Mouse (Mus musculus): Measurements from ENCODE around the gene Ska3. TPM values are rescaled to one million over a fixed set of nuclear protein-coding genes. Genes with fewer than 3 reads are reported as not detected.
A peak's percentile ranks its signal among the peaks of the same experiment; 100 is the strongest.
"Not testable (repeated sequence)": the region's sequence is repeated elsewhere in the genome, so short reads cannot be mapped to it uniquely, and the experiment has no call there.

Gene Ska3
- polyA plus RNA-seq, 1 experiment from 2014 or later = 5.9 TPM

GRCm38 (mm10) chr14:57850330-57850729, 24.3 kb upstream of the Ska3 start:
- Histone ChIP-seq H3K9ac (no peak overlapping the region), H3K4me3 (replicated peaks; ENCODE audit: low read length) (no peak overlapping the region), H3K27ac (no peak overlapping the region), H3K9me3 (ENCODE audit: control insufficient read depth, low read length) (no peaks in the 10 kb centered on the region), H3K27me3 (ENCODE audit: control insufficient read depth, insufficient read depth, low read length) (no peaks in the 10 kb centered on the region), H3K4me1 (replicated peaks; ENCODE audit: control insufficient read depth, insufficient read depth, low read length) (no peaks in the 10 kb centered on the region), H3K4me2 (replicated peaks) (no peak overlapping the region), H3K36me3 (replicated peaks; ENCODE audit: control insufficient read depth, insufficient read depth) (peaks cover 70% of the 10 kb centered on the region)
- ATAC-seq (ENCODE audit: low FRiP score) = no peak
- DNase-seq (ENCODE audit: low spot score) = no peak
- 89% methylated on average over 3 of the region's 3 CpGs for WGBS

DNA sequence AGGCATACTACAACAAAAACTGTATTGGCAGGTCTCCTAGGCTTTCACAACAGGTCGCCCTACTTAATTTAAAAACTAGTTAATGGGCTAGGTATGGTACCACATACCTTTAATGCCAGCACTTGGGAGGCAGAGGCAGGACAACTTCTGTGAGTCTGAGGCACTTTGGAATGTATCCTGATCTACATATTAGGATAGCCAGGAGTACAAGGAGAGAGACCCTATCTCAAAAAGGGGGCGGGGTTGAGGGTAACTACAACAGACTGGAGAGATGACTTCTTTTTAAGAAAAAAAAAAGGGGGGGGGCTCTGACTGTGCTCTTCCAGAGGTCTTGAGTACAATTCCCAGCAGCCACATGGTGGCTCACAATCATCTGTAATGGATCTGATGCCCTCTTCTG, 22.7 kb upstream of the Ska3 start:
- WGBS = 98% methylated on average over 2 of the region's 2 CpGs
- no peak for ATAC-seq (ENCODE audit: low FRiP score)
- no peaks in the 10 kb centered on the region for H3K9me3 ChIP-seq (ENCODE audit: control insufficient read depth, low read length)
- DNase-seq (ENCODE audit: low spot score) = no peak
- H3K27me3 ChIP-seq (ENCODE audit: control insufficient read depth, insufficient read depth, low read length) = no peaks in the 10 kb centered on the region
- H3K27ac ChIP-seq = no peak overlapping the region
- H3K36me3 ChIP-seq (replicated peaks; ENCODE audit: control insufficient read depth, insufficient read depth) = peaks cover 73% of the 10 kb centered on the region
- H3K4me3 ChIP-seq (replicated peaks; ENCODE audit: low read length) = no peak overlapping the region
- H3K9ac ChIP-seq = no peak overlapping the region
- H3K4me1 ChIP-seq (replicated peaks; ENCODE audit: control insufficient read depth, insufficient read depth, low read length) = no peaks in the 10 kb centered on the region
- no peak overlapping the region for H3K4me2 ChIP-seq (replicated peaks)

- not testable (repeated sequence) for H3K4me1 ChIP-seq (replicated peaks; ENCODE audit: control insufficient read depth, insufficient read depth, low read length); DNase-seq (ENCODE audit: low spot score); ATAC-seq (ENCODE audit: low FRiP score); H3K27ac ChIP-seq; H3K27me3 ChIP-seq (ENCODE audit: control insufficient read depth, insufficient read depth, low read length); H3K4me2 ChIP-seq (replicated peaks); H3K9ac ChIP-seq; H3K4me3 ChIP-seq (replicated peaks; ENCODE audit: low read length); H3K9me3 ChIP-seq (ENCODE audit: control insufficient read depth, low read length)
- 76% methylated on average over 5 of the region's 5 CpGs for WGBS
- H3K36me3 ChIP-seq (replicated peaks; ENCODE audit: control insufficient read depth, insufficient read depth) = peaks cover 67% of the 10 kb centered on the region
These were observed 22.1 kb upstream of the Ska3 start for GRCm38 (mm10) chr14:57848061-57848460.

- no peak for ATAC-seq (ENCODE audit: low FRiP score)
- Histone ChIP-seq H3K9ac (no peak overlapping the region), H3K27ac (no peak overlapping the region), H3K4me3 (replicated peaks; ENCODE audit: low read length) (no peak overlapping the region), H3K27me3 (ENCODE audit: control insufficient read depth, insufficient read depth, low read length) (no peaks in the 10 kb centered on the region), H3K4me1 (replicated peaks; ENCODE audit: control insufficient read depth, insufficient read depth, low read length) (no peaks in the 10 kb centered on the region), H3K4me2 (replicated peaks) (no peak overlapping the region), H3K36me3 (replicated peaks; ENCODE audit: control insufficient read depth, insufficient read depth) (peaks cover 77% of the 10 kb centered on the region), H3K9me3 (ENCODE audit: control insufficient read depth, low read length) (no peaks in the 10 kb centered on the region)
- no peak for DNase-seq (ENCODE audit: low spot score)
- 93% methylated on average over 3 of the region's 3 CpGs for WGBS
These were observed 18.6 kb upstream of the Ska3 start for GRCm38 (mm10) chr14:57844535-57844934.

DNA sequence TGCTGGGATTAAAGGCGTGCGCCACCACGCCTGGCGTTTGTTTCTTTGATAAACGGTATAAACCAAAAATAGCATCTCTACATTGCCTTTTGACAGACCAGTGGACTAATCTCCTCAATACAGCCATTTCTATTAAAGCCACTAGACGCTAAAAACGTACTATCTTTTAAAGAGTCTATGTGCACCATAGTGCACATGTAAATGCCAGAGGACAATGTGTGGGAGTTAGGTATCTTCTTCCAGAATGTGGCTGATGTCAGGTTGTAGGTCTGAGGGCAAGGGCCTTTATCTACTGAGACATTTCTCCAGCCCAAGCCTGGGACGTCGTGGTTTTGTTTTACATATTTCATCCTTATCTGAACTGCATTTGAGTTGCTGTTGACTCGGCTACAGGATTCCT, 9.2 kb upstream of the Ska3 start:
- DNase-seq (ENCODE audit: low spot score) (no peak), ATAC-seq (ENCODE audit: low FRiP score) (no peak)
- no peak overlapping the region for H3K4me3 ChIP-seq (replicated peaks; ENCODE audit: low read length)
- no peaks in the 10 kb centered on the region for H3K27me3 ChIP-seq (ENCODE audit: control insufficient read depth, insufficient read depth, low read length)
- H3K9ac ChIP-seq = no peak overlapping the region
- H3K36me3 ChIP-seq (replicated peaks; ENCODE audit: control insufficient read depth, insufficient read depth) = peaks cover 60% of the 10 kb centered on the region
- H3K27ac ChIP-seq = no peak overlapping the region
- WGBS = 94% methylated on average over 10 of the region's 10 CpGs
- H3K4me1 ChIP-seq (replicated peaks; ENCODE audit: control insufficient read depth, insufficient read depth, low read length) = no peaks in the 10 kb centered on the region
- no peaks in the 10 kb centered on the region for H3K9me3 ChIP-seq (ENCODE audit: control insufficient read depth, low read length)
- no peak overlapping the region for H3K4me2 ChIP-seq (replicated peaks)

DNA sequence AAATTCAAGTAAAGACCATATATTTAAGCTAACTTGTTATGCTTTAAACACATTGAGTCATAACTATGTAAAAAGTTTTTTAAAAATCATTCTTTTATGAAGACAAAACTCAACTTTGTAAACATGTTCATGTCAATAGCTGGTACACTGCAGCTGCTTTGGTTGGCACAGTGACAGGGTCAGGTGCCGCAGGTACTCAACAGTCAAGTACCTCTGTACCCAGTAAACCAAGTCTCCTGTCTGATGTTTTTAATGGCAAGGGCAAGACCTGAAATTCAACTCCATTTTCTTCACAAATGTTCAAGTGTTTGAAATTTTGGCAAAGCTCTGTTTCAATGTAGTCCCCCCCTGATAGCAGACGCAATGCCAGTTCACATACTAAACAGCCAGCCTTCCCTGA, 7.5 kb upstream of the Ska3 start:
- Histone ChIP-seq H3K36me3 (replicated peaks; ENCODE audit: control insufficient read depth, insufficient read depth) (peaks cover 45% of the 10 kb centered on the region), H3K4me3 (replicated peaks; ENCODE audit: low read length) (no peak overlapping the region), H3K27ac (no peak overlapping the region), H3K9ac (no peak overlapping the region), H3K4me2 (replicated peaks) (no peak overlapping the region), H3K4me1 (replicated peaks; ENCODE audit: control insufficient read depth, insufficient read depth, low read length) (no peaks in the 10 kb centered on the region), H3K9me3 (ENCODE audit: control insufficient read depth, low read length) (no peaks in the 10 kb centered on the region), H3K27me3 (ENCODE audit: control insufficient read depth, insufficient read depth, low read length) (no peaks in the 10 kb centered on the region)
- WGBS = 97% methylated on average over 2 of the region's 2 CpGs
- ATAC-seq (ENCODE audit: low FRiP score) (no peak), DNase-seq (ENCODE audit: low spot score) (no peak)

GRCm38 (mm10) chr14:57827284-57827683, 1.3 kb upstream of the Ska3 start:
- H3K4me3 ChIP-seq (replicated peaks; ENCODE audit: low read length) = peak overlapping the region; percentile 76
- WGBS = 73% methylated on average over 1 of the region's 1 CpGs
- peak overlapping the region; percentile 91 for H3K27ac ChIP-seq
- H3K4me2 ChIP-seq (replicated peaks) = peak overlapping the region; percentile 71
- no peaks in the 10 kb centered on the region for H3K9me3 ChIP-seq (ENCODE audit: control insufficient read depth, low read length)
- no peaks in the 10 kb centered on the region for H3K36me3 ChIP-seq (replicated peaks; ENCODE audit: control insufficient read depth, insufficient read depth)
- DNase-seq (ENCODE audit: low spot score) (no peak), ATAC-seq (ENCODE audit: low FRiP score) (no peak)
- H3K4me1 ChIP-seq (replicated peaks; ENCODE audit: control insufficient read depth, insufficient read depth, low read length) = peaks cover 16% of the 10 kb centered on the region
- H3K27me3 ChIP-seq (ENCODE audit: control insufficient read depth, insufficient read depth, low read length) = no peaks in the 10 kb centered on the region
- H3K9ac ChIP-seq = peak overlapping the region; percentile 89

- WGBS = 94% methylated on average over 4 of the region's 4 CpGs
- Histone ChIP-seq H3K4me3 (replicated peaks; ENCODE audit: low read length) (no peak overlapping the region), H3K9me3 (ENCODE audit: control insufficient read depth, low read length) (no peaks in the 10 kb centered on the region)
These were observed 5.1 kb downstream of the Ska3 start for GRCm38 (mm10) chr14:57820839-57821238.

GRCm38 (mm10) chr14:57811844-57812243, 14.1 kb downstream of the Ska3 start:
- Histone ChIP-seq H3K9ac (no peak overlapping the region), H3K4me3 (replicated peaks; ENCODE audit: low read length) (no peak overlapping the region), H3K36me3 (replicated peaks; ENCODE audit: control insufficient read depth, insufficient read depth) (peaks cover 15% of the 10 kb centered on the region), H3K4me2 (replicated peaks) (no peak overlapping the region), H3K4me1 (replicated peaks; ENCODE audit: control insufficient read depth, insufficient read depth, low read length) (no peaks in the 10 kb centered on the region), H3K9me3 (ENCODE audit: control insufficient read depth, low read length) (no peaks in the 10 kb centered on the region), H3K27me3 (ENCODE audit: control insufficient read depth, insufficient read depth, low read length) (no peaks in the 10 kb centered on the region), H3K27ac (no peak overlapping the region)
- 98% methylated on average over 5 of the region's 5 CpGs for WGBS
- no peak for ATAC-seq (ENCODE audit: low FRiP score)
- DNase-seq (ENCODE audit: low spot score) = no peak

More at GRCm38 (mm10) chr14:57820839-57821238, 5.1 kb downstream of the Ska3 start:
- Histone ChIP-seq H3K4me2 (replicated peaks) (no peak overlapping the region), H3K27ac (no peak overlapping the region), H3K4me1 (replicated peaks; ENCODE audit: control insufficient read depth, insufficient read depth, low read length) (no peaks in the 10 kb centered on the region; the same call in 1 of the 2 replicates), H3K36me3 (replicated peaks; ENCODE audit: control insufficient read depth, insufficient read depth) (peaks cover 18% of the 10 kb centered on the region; the same call in 1 of the 2 replicates), H3K27me3 (ENCODE audit: control insufficient read depth, insufficient read depth, low read length) (no peaks in the 10 kb centered on the region), H3K9ac (no peak overlapping the region)
- no peak for DNase-seq (ENCODE audit: low spot score)
- ATAC-seq (ENCODE audit: low FRiP score) = no peak

- DNase-seq (ENCODE audit: low spot score) (no peak), ATAC-seq (ENCODE audit: low FRiP score) (no peak)
- Histone ChIP-seq H3K9ac (no peak overlapping the region), H3K4me2 (replicated peaks) (no peak overlapping the region), H3K36me3 (replicated peaks; ENCODE audit: control insufficient read depth, insufficient read depth) (peaks cover 25% of the 10 kb centered on the region), H3K4me3 (replicated peaks; ENCODE audit: low read length) (no peak overlapping the region), H3K27me3 (ENCODE audit: control insufficient read depth, insufficient read depth, low read length) (no peaks in the 10 kb centered on the region), H3K9me3 (ENCODE audit: control insufficient read depth, low read length) (no peaks in the 10 kb centered on the region), H3K27ac (no peak overlapping the region), H3K4me1 (replicated peaks; ENCODE audit: control insufficient read depth, insufficient read depth, low read length) (no peaks in the 10 kb centered on the region)
- 95% methylated on average over 2 of the region's 2 CpGs for WGBS
These were observed 15.1 kb downstream of the Ska3 start for GRCm38 (mm10) chr14:57810886-57811285.
